Mouse (Mus musculus) C2C12 (cell line): ENCODE measurements around the gene Gm10837.

Experiments
- CEBPB ChIP-seq: IDR thresholded peaks from one replicate; pipeline ENCODE4 v1.6.1; 2011; ENCODE audit warnings: low read depth, mild to moderate bottlenecking, control low read depth, moderate library complexity
- CTCF ChIP-seq: IDR thresholded peaks from one replicate; pipeline ENCODE4 v1.5.1; 2011; ENCODE audit not compliant: control insufficient read depth, insufficient read depth, insufficient read length
- MAX ChIP-seq: IDR thresholded peaks from one replicate; pipeline ENCODE4 v1.6.1; 2011; ENCODE audit warnings: mild to moderate bottlenecking, control low read depth
- MYOD1 ChIP-seq: IDR thresholded peaks from one replicate; pipeline ENCODE4 v1.6.1; 2011; ENCODE audit warnings: low read depth; ENCODE audit not compliant: control insufficient read depth, insufficient read length
- MYOG ChIP-seq: IDR thresholded peaks from one replicate; pipeline ENCODE4 v1.6.1; 2011; ENCODE audit not compliant: control insufficient read depth, insufficient read length; ENCODE audit errors: extremely low read depth
- USF1 ChIP-seq: IDR thresholded peaks from one replicate; pipeline ENCODE4 v1.6.1; 2011; ENCODE audit warnings: low read depth, mild to moderate bottlenecking, control low read depth, moderate library complexity

DNA sequence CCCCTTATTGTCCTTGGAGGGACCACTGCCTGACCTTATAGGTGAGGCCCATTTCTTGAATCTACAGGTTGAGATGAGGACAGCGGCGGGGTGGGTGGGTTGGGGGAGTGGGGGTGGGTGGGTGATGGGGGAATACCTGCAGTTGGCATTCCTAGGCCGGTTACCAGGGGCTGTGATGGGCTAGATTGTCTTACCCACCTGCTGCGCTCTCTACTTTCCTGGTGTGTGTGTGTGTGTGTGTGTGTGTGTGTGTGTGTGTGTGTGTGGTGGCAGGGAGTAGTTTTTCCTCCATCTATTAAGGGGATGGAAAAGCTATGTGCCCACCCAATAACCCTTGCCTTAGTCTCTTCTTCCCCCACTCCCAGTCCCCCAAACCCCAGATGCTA lies 5.9 kb upstream of the Gm10837 start:
- TF ChIP-seq CTCF (no peak), CEBPB (no peak), MYOD1 (no peak), USF1 (no peak), MAX (no peak), MYOG (no peak)
